Mouse (Mus musculus): ENCODE measurements around the gene Zfp444.

The Zfp444 gene

DNA sequence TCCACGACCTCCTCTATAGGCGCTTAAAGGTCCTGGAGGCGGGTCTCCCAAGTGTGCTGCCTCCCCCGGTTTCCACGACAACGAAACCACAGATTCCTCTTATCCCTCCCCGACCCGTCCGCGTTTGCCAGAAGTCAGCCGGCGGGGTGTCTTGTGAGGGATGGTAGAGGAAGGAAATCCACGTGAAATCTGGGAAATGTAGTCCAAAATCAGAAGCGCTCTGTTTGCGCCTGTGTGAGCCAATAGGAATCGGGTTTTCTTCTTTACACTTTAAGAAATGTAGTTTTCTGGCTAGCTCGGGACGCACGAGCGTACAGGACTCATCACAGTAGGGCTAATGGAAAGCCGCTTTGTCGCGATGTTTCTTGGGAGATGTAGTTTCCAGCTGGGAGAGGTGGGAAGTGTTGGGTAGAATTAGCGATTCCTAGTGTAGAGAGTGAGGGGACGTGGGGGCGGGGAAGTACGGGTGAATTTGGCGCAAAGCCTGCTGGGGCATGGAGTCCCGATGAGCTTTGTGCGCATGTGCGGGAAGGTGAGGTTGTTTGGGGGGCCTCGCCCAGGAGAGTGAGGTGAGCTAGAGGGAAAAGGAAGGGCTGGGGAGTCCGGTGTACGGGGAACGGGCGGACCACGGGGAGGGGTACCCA is at the start of gene Zfp444:
Gene Zfp444, plus strand, starts transcription at position 221 of the 644 bp plus-strand sequence.
- DNase-seq (ENCODE audit: low read depth, low spot score): peak; percentile 100

DNA sequence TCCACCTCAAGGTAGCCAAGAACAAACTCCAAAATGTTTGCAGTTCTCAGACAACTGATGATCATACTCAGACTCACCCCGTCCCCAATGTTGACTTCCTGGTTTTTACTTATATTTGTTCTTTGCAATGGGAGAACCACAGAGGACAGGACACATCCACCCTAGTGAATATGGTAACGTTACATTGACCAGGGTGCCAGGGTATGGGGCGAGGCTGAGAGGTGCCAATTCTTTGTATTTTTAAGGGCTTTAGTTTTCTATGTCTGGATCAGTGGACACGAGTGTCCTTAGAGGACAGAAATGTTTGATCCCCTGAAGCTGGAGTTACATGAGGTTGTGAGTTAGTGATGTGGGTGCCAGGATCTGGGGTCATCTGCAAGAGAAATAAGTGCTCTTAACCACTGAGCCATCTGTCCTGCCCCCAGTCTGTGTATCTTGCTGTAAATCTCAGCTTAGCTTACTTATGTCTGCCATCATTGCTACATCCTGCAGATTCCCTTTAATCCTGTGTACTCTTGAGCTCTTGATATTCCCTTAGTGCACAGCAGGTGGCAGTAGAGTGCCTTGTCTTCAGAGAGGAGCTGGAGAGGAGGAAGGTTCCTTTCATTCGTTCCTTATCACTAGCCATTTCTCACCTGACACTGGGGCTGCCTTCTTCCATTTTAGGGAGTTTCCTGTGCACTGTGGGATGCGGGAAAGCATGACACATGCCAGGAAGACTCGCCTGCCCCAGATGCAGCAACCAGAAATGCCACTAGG is 45.2 kb upstream of the Zfp444 start:
- peak; percentile 94 for DNase-seq (ENCODE audit: low read depth, low spot score)

DNA sequence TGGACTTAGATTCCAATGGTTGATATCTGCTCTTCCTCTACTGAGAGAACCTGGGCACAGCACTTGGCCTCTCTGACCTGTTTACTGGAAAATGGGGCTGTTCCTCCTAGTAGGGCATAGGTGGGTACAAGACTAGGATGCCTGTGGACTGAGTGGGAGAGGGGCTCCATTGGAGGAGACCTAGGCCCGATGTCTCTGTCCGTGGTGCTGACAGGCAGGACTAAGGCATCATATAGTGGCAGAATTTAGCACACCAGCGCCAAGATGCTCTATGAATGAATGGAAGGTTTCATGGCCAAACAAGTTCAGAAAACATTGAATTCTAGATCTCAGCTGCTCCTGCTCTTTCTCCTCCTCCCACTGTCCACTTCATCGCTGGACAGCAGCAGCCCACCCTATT is 41.7 kb upstream of the Zfp444 start:
- DNase-seq (ENCODE audit: low read depth, low spot score): no peak

DNA sequence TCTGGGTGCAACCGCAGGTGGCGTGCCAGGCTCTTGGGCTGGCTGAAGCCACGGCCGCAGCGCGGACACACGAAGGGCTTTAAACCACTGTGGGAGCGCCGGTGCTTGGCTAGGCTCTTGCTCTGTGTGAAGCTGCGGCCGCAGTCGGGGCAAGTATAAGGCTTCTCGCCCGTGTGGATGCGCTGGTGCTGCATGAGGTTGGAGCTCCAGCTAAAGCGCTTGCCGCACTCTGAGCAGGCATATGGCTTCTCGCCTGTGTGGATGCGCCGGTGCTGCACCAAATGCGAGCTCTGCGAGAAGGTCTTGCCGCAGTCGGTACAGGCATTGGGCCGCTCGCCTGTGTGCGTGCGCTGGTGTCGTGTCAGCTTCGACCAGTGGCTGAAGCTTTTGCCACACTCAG is 39.4 kb upstream of the Zfp444 start:
- no peak for DNase-seq (ENCODE audit: low read depth, low spot score)

DNA sequence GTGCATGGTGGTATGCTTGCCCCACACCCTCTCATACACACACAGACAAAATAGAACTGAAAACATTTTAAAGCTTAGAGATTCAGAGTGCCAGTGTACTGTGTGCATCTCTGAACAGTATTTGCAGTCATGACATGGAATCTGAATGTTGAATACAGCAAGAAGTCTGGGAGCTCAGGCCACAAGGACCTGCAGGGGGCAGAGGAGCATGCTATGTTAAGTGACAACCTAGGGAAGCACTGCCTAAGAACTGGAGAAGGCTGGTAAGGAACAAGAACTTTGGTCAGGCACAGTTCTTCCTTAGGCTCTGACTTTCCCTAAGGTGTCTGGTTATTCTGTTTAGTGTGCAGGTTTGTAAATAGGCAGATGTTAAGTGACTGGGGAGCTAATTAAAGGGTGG is 35.5 kb upstream of the Zfp444 start:
- no peak for DNase-seq (ENCODE audit: low read depth, low spot score)

DNA sequence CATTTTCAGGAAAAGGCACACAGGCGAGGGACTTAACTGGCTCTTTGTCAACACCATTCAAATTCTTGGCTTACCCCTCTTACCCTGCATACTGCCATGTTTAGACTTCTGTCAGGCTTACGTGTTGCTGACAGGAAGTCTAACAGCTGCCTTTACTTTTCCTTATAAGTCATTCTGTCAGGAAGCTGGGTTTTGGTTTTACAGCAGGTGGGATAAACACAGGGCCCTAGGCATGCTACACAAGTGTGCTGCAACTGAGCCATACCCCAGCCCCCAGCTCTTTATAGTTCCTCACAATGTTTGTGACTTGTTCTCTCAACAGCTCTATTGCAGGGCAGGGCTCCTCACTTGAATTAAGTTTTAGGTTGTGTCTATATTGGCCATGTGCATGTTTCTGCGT is 32.7 kb upstream of the Zfp444 start:
- no peak for DNase-seq (ENCODE audit: low read depth, low spot score)

DNA sequence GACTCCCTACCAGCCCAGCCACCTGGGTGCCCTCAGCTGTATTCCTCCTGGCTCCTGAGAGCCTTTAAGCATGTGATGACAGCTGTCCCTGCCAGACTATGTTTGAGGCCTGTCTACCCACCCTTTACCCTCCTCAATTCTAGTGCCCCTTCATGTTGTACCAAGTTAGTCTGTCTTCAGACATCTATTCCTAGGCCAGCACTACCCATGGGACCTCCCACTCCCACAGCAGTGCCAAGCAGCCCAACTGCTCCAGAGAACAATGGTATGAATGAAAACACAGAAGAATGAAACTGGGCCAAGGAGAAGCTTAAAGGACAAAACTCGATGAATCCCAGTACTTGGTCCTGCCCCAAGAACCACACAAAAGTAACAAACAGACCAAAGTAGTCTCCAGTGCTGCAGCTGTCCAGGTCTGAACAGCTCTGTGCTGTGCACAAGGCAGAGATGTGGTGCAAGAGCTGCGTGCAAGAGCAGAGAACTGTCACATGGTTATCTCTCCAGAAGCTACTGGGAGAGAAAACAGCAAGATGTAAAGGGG is 28.0 kb upstream of the Zfp444 start:
- DNase-seq (ENCODE audit: low read depth, low spot score): peak; percentile 54

DNA sequence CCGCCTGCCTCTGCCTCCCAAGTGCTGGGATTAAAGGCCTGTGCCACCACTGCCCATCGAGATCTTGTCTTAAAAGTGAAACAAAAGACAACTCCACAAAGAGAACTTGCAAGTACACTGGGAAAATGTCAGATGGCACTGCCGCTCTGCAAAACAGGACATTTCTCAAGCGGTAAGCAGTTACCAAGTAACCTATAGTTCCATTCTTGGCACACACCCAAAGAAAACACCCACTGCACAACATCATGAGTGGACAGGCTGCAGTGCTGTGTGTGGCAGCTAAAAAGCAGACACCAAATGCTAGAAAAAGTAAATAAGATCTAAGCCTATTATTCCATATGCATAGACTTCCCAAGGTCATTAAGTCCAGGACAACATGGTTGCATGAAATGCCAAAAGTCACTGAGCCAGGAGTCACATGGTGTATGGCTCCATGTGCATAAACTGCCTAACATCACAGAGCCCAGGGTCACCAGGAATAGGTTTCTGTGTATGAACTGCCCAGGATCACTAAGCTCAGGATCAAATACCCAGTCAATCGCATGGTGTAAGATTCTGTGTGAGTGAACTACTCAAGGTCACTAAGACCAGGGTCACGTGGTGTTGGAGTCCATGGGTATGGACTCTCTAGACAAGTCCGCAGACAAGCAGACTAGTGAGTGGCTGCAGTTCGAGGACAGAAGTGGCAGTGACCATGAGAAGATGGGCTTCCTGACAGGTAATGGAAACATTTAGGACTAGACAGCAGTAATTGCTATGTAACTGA is 26.4 kb upstream of the Zfp444 start:
- peak; percentile 52 for DNase-seq (ENCODE audit: low read depth, low spot score)

DNA sequence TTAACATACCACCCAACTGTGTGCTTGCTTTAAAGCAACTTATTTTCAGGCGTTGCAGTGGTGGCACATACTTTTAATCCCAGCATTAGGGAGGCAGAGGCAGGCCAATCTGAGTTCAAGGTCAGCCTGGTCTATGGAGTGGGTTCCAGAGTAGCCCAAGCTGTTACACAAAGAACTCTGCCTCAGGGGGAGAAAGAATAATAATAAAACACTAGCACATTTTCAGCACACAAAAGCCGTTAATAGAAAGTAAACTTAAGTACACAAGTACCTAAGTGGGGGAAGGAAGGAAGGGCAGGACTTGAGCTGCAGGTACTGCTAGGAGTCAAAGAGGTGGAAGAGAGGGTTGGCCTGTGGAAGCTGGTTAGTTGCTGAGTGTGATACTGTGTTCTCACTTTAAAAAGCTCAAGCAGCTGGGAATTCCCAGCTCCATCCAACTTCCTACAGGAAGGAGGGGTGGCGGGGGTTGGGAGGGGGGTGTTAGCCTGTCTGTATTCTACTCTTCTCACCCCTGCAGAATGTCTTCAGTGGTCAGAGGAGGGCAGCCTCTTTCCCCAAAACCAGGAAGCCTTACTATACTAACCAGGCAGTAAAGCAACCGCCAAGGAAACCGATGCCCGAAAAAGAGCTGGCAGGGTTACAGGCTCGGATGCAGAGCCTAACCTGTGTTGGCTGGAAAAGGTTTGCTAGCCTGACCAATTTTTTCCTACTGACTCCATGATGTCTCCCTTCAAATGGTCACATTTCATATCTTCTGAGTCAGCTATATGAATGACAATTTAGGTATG is 25.6 kb upstream of the Zfp444 start:
- DNase-seq (ENCODE audit: low read depth, low spot score): no peak

DNA sequence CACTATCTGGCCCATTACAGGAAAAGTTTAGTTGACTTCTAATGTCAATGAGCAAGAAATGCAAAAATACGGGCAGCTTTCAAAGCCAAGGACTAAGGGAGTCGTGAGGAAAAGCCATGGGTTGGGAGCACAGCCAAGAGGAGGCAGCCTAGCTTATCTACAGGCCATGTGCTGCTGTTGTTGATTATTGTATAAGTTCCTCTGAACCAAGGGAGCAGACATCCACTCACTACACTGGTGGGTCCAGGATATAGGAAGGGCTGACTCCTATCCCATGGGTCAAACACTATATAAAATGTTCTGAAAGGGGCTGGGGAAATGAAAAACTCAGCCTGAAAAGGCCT is 25.1 kb upstream of the Zfp444 start:
- DNase-seq (ENCODE audit: low read depth, low spot score): peak; percentile 57

DNA sequence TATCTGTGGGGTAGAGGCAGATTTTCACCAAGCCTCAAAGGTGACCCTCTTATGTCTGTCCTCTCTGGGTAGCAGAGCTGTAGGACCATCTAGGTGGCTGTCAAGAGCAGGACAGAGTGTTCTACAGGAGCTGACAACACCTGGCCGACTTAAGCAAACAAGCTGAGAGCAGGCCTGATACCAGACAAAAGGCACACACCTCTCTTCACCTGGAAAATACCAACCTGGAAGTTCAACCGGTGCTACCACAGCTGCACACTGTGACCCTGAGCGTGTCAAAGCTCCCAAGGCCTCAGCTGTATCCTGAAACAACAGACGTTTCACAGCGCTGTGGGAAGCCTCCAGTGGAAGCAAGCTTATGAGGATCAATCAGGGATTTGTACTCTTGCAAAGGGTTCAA is 24.3 kb upstream of the Zfp444 start:
- no peak for DNase-seq (ENCODE audit: low read depth, low spot score)

DNA sequence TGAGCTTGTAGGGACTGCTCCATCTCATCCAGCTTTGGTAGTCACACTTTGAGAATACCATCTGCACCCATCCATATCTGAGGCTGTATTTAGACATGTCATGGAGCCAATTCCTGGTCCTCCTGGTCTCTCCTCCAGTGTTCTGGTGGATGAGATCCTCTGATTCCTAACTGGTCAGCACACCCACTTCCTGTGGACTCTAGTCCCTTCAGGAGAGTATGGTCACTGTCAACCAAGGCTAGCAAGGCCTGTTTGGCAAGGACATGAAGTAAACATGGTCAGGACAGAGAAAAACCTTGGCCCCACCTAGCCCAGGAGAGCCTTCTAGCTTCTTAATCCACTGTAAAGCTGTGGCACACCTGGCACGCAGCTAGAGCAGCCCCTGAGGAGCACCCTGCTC is 20.8 kb upstream of the Zfp444 start:
- DNase-seq (ENCODE audit: low read depth, low spot score): no peak

DNA sequence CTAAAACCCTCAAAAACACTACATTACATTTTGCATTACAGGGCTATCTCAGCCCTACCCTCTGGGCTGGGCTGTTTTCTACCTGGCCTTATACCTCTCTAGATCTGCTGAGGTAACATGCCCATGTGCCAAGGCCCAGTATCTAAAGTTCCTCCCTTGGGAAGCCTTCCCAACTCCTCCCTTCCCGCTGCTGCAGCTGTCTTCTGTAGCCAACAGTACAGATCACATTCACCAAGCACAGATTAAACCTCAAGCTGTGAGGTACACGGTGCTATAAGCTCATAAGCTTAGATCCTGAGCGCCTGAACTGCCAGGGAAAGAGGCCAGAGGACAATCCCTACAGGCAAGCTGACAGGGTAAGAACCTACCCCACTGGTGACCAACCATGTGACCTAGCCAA is 20.0 kb upstream of the Zfp444 start:
- peak; percentile 52 for DNase-seq (ENCODE audit: low read depth, low spot score)

DNA sequence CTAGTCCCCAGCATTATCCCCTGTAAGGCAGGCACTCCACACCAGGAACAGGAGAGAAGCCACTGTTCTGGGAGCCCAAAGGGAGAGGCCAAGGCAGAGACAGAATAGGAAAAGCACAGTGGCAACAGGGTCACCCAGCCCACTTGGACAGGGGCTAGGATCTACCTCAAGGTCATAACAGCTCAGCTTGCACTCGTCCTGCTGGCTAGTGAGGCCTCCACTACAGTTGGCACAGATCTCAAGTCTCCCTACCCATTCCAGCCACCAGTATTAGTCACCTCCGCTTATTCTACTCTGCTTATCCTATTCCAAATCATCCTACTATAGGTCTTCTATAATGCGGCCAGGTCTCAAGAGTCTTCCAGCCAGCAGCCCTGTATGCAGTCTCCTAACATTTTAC is 18.9 kb upstream of the Zfp444 start:
- no peak for DNase-seq (ENCODE audit: low read depth, low spot score)

DNA sequence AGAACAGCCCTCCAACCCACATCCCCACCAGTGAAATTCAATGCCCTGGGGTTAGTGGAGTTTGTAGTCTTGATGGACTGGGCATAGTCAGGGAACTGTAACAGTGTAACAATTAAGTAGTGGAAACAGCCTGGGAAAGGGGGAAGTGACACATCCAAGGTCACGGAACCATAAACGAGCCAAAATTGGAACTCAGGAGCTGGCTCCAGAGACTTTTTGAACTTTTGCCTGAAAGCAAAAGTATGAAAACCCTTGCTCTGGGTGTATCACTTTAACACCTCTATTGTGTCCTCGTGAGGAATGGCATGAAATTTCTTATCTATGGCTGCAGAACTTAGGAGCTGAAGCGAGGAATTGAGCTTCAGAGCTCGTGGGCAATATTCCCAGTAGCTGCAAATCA is 17.9 kb upstream of the Zfp444 start:
- DNase-seq (ENCODE audit: low read depth, low spot score): no peak

DNA sequence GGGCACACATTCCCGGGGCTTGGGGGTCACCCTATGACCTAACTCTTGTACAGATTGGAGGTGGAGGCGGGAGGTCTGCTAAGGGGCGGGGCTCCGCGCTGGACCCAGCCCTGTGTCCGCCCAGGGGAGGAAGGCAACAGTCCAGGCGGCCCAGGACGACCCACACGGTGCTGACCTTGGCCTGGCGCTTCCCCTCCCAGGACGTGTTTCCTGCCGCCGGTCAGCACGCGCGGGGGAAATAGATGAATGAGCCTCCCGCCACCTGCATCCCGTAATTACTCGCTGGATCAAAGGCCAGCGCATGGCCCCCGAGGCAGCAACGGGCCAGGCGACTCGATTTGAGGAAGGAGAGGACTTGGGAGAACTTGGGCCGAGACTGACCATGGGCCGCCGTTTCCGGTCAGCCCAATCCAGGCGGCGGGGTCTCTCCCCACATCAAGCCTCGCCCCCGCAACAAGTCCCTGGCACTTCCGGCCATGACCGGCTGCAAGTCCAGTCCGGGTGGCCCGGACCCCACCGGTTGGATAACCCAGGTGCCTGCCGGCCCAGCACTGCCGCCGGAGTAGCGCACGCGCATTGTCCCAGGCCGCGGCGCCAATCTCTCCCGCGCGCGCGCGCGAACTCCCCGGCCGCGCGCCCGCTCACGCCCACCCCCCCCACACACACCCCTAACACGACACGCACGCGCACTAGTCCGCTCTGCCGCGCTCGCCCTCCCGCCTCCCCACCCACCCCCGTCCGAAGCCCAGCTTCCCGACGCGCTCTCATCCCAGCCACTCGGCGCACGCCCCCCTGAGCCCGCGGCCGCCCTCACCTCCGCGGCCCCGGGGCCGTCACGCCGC is 16.8 kb upstream of the Zfp444 start:
- DNase-seq (ENCODE audit: low read depth, low spot score): peak; percentile 94

DNA sequence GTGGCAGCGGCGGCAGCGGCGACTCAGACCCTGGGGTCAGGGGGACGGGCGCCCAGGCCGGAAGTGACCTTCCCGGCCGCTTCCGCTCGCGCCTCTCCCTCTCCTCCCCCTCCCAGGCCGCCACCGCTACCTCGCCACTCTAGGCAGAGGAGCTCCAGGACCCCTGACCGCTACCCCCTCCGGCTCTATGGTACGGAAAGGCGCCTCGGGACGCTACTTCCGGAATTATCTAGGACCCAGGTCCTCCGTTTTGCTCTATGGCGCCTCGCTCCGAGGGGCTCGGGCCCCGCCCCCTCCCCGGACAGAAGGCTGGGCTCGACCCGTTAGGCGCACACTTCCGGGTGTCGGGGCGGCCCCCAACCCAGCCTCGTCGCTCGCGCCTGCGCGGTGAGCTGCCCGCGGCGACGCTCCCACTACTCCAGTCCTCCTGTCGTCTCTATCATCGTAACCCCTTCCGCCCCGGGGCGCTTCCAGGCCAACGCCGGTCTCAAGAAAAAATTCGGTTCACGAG is 16.1 kb upstream of the Zfp444 start, which contains the start of gene Zfp787:
Gene Zfp787, minus strand, starts transcription at position 97 of the 511 bp plus-strand sequence.
- peak; percentile 98 for DNase-seq (ENCODE audit: low read depth, low spot score)

DNA sequence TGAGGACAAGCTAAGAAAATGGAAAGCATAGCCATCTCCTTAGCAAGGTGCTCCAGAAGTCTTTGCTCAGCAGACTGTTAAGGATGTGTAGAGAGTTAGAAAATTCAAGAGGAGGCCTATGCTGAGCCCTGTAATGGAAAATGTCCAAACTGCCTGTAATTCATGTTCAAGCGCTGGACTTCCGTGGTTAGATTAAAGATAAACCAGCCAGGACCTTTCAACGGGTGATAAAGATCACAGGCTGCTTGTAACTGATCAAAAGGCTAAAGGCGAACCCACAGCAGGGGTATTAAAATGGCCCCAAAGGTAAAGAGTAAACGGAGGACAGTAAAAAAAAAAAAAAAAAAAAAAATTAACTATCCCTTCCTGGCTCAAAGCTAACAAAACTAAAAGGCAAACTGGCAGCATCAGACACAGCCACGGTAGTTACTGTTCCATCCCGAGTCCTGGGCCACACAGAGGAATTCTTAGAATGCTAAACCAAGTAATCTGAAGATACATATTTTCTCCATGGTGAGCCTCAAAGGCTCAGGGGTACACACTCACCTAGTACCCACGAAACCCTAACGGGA is 15.0 kb upstream of the Zfp444 start:
- no peak for DNase-seq (ENCODE audit: low read depth, low spot score)

DNA sequence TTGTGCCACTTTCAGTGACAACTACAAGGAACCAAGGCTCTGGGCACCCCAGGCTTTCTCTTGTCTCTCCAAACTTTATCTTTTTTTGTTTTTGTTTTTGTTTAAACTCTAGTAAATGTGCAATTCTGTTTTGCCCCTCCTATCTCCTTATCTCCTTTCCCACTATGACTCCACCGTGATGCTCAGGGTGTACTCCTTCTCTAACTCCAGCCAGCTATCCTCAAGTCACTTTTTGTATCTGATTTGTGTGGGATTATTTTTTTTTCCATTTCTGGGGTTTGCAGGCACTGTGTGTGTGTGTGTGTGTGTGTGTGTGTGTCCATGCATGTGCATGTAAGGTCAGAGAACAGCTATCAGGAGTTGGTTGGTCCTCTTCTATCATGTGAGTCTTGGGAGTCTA is 14.5 kb upstream of the Zfp444 start:
- DNase-seq (ENCODE audit: low read depth, low spot score): no peak

DNA sequence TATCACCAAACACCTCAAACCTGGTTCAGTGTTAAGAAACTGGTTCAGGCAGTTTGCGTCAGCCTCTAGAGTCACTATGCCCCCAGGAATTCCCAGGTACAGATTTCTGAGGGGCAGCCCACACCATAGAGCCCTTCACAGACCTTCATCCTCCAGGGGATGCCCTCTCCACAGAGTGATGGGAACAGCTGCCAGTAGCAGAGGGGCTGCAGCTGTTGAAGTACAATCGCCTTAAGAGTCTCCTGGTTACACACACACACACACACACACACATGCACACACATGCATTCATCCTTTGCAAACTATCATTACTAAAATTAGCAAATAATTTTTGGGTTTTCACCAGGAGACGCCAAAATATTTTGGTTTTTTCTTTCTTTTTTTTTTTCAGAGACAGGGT is 12.4 kb upstream of the Zfp444 start:
- no peak for DNase-seq (ENCODE audit: low read depth, low spot score)
